Mouse (Mus musculus): ENCODE results near the gene Lonp1. TPM values are rescaled to one million over a fixed set of nuclear protein-coding genes. Genes with fewer than 3 reads are reported as not detected.

The Lonp1 gene
- polyA plus RNA-seq, 1 experiment, result 278 TPM

GRCm38 (mm10) chr17:56656171-56656570, 29.5 kb upstream of the Lonp1 start:
- no peaks in the 10 kb centered on the region for H3K36me3 ChIP-seq (ENCODE audit: control insufficient read depth, insufficient read depth)
- H3K4me3 ChIP-seq, result no peak overlapping the region
- no peak overlapping the region for H3ac ChIP-seq (ENCODE audit: control insufficient read depth, insufficient read length)
- no peak for TF ChIP-seq REST (IDR thresholded peaks at IDR 0.05; ENCODE audit: insufficient read depth, insufficient read length)
- no peaks in the 10 kb centered on the region for H3K79me2 ChIP-seq (ENCODE audit: control insufficient read depth, insufficient read depth)
- H3K27me3 ChIP-seq (ENCODE audit: control insufficient read depth, insufficient read depth, insufficient read length), result peaks cover 6% of the 10 kb centered on the region
- no peak overlapping the region for H3K4me2 ChIP-seq (ENCODE audit: low read depth)

GRCm38 (mm10) chr17:56655311-56655710, 28.6 kb upstream of the Lonp1 start:
- no peak overlapping the region for H3K4me2 ChIP-seq (ENCODE audit: low read depth)
- TF ChIP-seq POLR2AphosphoS2 (IDR thresholded peaks at IDR 0.05; ENCODE audit: insufficient read length, low read depth), result no peak
- TF ChIP-seq POLR2A (IDR thresholded peaks at IDR 0.05; ENCODE audit: insufficient read length, low read depth), result no peak
- no peak overlapping the region for H3K4me3 ChIP-seq
- no peak overlapping the region for H3ac ChIP-seq (ENCODE audit: control insufficient read depth, insufficient read length)
- no peaks in the 10 kb centered on the region for H3K36me3 ChIP-seq (ENCODE audit: control insufficient read depth, insufficient read depth)
- peaks cover 6% of the 10 kb centered on the region for H3K27me3 ChIP-seq (ENCODE audit: control insufficient read depth, insufficient read depth, insufficient read length)
- H3K79me2 ChIP-seq (ENCODE audit: control insufficient read depth, insufficient read depth), result no peaks in the 10 kb centered on the region

DNA sequence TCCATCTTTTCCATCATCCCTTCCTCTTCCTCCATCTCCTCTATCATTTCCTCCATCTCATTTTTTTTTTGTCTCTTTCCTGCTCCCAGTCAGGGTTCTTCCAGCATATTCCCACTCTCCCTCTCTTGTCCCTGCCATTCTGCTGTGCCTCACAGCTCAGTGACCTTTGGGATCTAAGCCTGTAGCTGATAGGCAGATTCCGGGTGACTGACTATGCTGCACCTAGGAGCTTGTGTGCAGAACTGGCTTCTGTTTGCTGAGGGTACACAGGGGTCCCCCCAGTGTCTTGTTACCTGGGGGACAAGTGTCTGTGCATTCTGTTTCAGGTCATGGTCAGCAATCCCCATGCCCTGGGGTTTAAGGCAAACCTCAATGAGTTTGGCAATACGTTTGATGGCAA, 28.1 kb upstream of the Lonp1 start:
- H3K27me3 ChIP-seq (ENCODE audit: control insufficient read depth, insufficient read depth, insufficient read length), result peaks cover 11% of the 10 kb centered on the region

GRCm38 (mm10) chr17:56651801-56652200, 25.1 kb upstream of the Lonp1 start:
- no peaks in the 10 kb centered on the region for H3K79me2 ChIP-seq (ENCODE audit: control insufficient read depth, insufficient read depth)
- no peak for TF ChIP-seq REST (IDR thresholded peaks at IDR 0.05; ENCODE audit: insufficient read depth, insufficient read length)
- no peak for TF ChIP-seq E2F4 (IDR thresholded peaks at IDR 0.05; ENCODE audit: insufficient read depth)
- no peak for TF ChIP-seq TCF3 (IDR thresholded peaks at IDR 0.05; ENCODE audit: insufficient read length, low read depth)
- TF ChIP-seq TCF12 (IDR thresholded peaks at IDR 0.05; ENCODE audit: insufficient read depth, poor library complexity, severe bottlenecking), result no peak
- TF ChIP-seq POLR2AphosphoS2 (IDR thresholded peaks at IDR 0.05; ENCODE audit: insufficient read length, low read depth), result no peak
- no peaks in the 10 kb centered on the region for H3K36me3 ChIP-seq (ENCODE audit: control insufficient read depth, insufficient read depth)
- no peak overlapping the region for H3ac ChIP-seq (ENCODE audit: control insufficient read depth, insufficient read length)
- no peak overlapping the region for H3K4me2 ChIP-seq (ENCODE audit: low read depth)
- no peak overlapping the region for H3K4me3 ChIP-seq
- H3K27me3 ChIP-seq (ENCODE audit: control insufficient read depth, insufficient read depth, insufficient read length), result peaks cover 11% of the 10 kb centered on the region

More for the DNA sequence above, 28.1 kb upstream of the Lonp1 start:
- H3K36me3 ChIP-seq (ENCODE audit: control insufficient read depth, insufficient read depth), result no peaks in the 10 kb centered on the region
- no peak overlapping the region for H3ac ChIP-seq (ENCODE audit: control insufficient read depth, insufficient read length)
- H3K4me2 ChIP-seq (ENCODE audit: low read depth), result no peak overlapping the region
- H3K79me2 ChIP-seq (ENCODE audit: control insufficient read depth, insufficient read depth), result no peaks in the 10 kb centered on the region
- TF ChIP-seq POLR2A (IDR thresholded peaks at IDR 0.05; ENCODE audit: insufficient read length, low read depth) (no peak), CEBPB (IDR thresholded peaks at IDR 0.05; ENCODE audit: insufficient read depth, poor library complexity, severe bottlenecking) (no peak), E2F4 (IDR thresholded peaks at IDR 0.05; ENCODE audit: insufficient read depth) (no peak), MYOG (IDR thresholded peaks at IDR 0.05; ENCODE audit: control insufficient read depth in 1 of 3, insufficient read depth in 1 of 3, insufficient read length in 2 of 3, low read depth in 2 of 3) (no peak), MYOD1 (IDR thresholded peaks at IDR 0.05; ENCODE audit: control insufficient read depth in 1 of 3, insufficient read length in 2 of 3, low read depth in 2 of 3) (no peak), TCF3 (IDR thresholded peaks at IDR 0.05; ENCODE audit: insufficient read length, low read depth) (no peak), POLR2AphosphoS2 (IDR thresholded peaks at IDR 0.05; ENCODE audit: insufficient read length, low read depth) (no peak), USF1 (IDR thresholded peaks at IDR 0.05; ENCODE audit: low read depth) (no peak), MAX (IDR thresholded peaks at IDR 0.05; ENCODE audit: low read depth) (no peak), REST (IDR thresholded peaks at IDR 0.05; ENCODE audit: insufficient read depth, insufficient read length) (no peak), SRF (IDR thresholded peaks at IDR 0.05; ENCODE audit: control insufficient read depth, insufficient read length, low read depth) (no peak), TCF12 (IDR thresholded peaks at IDR 0.05; ENCODE audit: insufficient read depth, poor library complexity, severe bottlenecking) (no peak)
- H3K4me3 ChIP-seq, result no peak overlapping the region

DNA sequence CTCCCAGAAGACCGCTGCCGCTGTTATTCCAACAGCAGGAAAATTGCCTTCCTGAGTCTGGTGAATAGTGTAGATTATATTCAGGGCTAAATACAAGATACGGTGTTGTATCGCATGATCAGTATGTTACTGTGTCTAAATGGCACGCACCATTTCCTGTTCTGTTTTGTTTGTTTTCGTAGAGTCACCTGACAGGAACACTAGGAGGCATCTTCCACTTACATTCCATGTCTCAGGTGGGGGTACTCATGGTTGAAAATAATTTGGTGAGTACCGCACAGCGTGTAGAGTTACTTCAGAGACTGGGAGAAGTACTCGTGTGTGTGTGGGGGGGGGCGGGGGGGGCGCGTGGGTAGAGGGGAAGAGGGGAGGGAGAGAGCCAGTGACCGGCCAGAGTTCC, 20.9 kb upstream of the Lonp1 start:
- Histone ChIP-seq H3K4me2 (ENCODE audit: low read depth) (no peak overlapping the region), H3K36me3 (ENCODE audit: control insufficient read depth, insufficient read depth) (no peaks in the 10 kb centered on the region), H3ac (ENCODE audit: control insufficient read depth, insufficient read length) (no peak overlapping the region), H3K27me3 (ENCODE audit: control insufficient read depth, insufficient read depth, insufficient read length) (peaks cover 5% of the 10 kb centered on the region), H3K4me3 (no peak overlapping the region), H3K79me2 (ENCODE audit: control insufficient read depth, insufficient read depth) (no peaks in the 10 kb centered on the region)
- TF ChIP-seq MAX (IDR thresholded peaks at IDR 0.05; ENCODE audit: low read depth), result no peak
- no peak for TF ChIP-seq MYOG (IDR thresholded peaks at IDR 0.05; ENCODE audit: control insufficient read depth in 1 of 3, insufficient read depth in 1 of 3, insufficient read length in 2 of 3, low read depth in 2 of 3)
- no peak for TF ChIP-seq POLR2AphosphoS2 (IDR thresholded peaks at IDR 0.05; ENCODE audit: insufficient read length, low read depth)
- TF ChIP-seq TCF12 (IDR thresholded peaks at IDR 0.05; ENCODE audit: insufficient read depth, poor library complexity, severe bottlenecking), result no peak
- no peak for TF ChIP-seq E2F4 (IDR thresholded peaks at IDR 0.05; ENCODE audit: insufficient read depth)
- no peak for TF ChIP-seq MYOD1 (IDR thresholded peaks at IDR 0.05; ENCODE audit: control insufficient read depth in 1 of 3, insufficient read length in 2 of 3, low read depth in 2 of 3)
- TF ChIP-seq USF1 (IDR thresholded peaks at IDR 0.05; ENCODE audit: low read depth), result no peak
- no peak for TF ChIP-seq TCF3 (IDR thresholded peaks at IDR 0.05; ENCODE audit: insufficient read length, low read depth)
- TF ChIP-seq REST (IDR thresholded peaks at IDR 0.05; ENCODE audit: insufficient read depth, insufficient read length), result no peak
- no peak for TF ChIP-seq SRF (IDR thresholded peaks at IDR 0.05; ENCODE audit: control insufficient read depth, insufficient read length, low read depth)
- TF ChIP-seq CEBPB (IDR thresholded peaks at IDR 0.05; ENCODE audit: insufficient read depth, poor library complexity, severe bottlenecking), result no peak
- no peak for TF ChIP-seq POLR2A (IDR thresholded peaks at IDR 0.05; ENCODE audit: insufficient read length, low read depth)
